Mouse (Mus musculus) testis, adult 2 months (tissue): Measurements from ENCODE around the gene Adcy9.

Experiments
- CTCF ChIP-seq: fragments of 200-500 bp; IDR thresholded peaks from 2 replicates; pipeline ENCODE4 v1.5.1; 2012; ENCODE audit warnings: low read depth, mild to moderate bottlenecking, inconsistent platforms, low read length, moderate library complexity; ENCODE audit not compliant: control insufficient read depth, insufficient read depth, insufficient replicate concordance
- POLR2A ChIP-seq: fragments of 200-500 bp; IDR thresholded peaks from 2 replicates; pipeline ENCODE4 v1.6.1; 2012; ENCODE audit warnings: low read depth, mild to moderate bottlenecking, inconsistent platforms, low read length, moderate library complexity; ENCODE audit not compliant: control insufficient read depth

GRCm38 (mm10) chr16:4469599-4470352 is 49.5 kb upstream of the Adcy9 start:
- TF ChIP-seq POLR2A: no peak
- TF ChIP-seq CTCF: peak; percentile 21; the same call in 1 of the 2 replicates
